Mouse (Mus musculus): ENCODE measurements around the gene Fem1a. TPM values are rescaled to one million over a fixed set of nuclear protein-coding genes. Genes with fewer than 3 reads are reported as not detected.

Fem1a gene
- polyA plus RNA-seq, 1 experiment: 10.8 TPM

GRCm38 (mm10) chr17:56289371-56290331 lies 33.0 kb downstream of the Fem1a start:
- Histone ChIP-seq H3K4me1 (ENCODE audit: control insufficient read depth, insufficient read depth, low read length) (peaks cover 9% of the 10 kb centered on the region), H3K4me3 (replicated peaks; ENCODE audit: control insufficient read depth, low read depth, low read length) (peak overlapping the region; percentile 73), H3K27ac (ENCODE audit: control insufficient read depth, insufficient read depth, low read depth, low read length, poor library complexity) (peak overlapping the region; percentile 88)
- TF ChIP-seq CTCF (IDR thresholded peaks at IDR 0.05; ENCODE audit: control insufficient read depth, insufficient read depth, low read length) (no peak), POLR2A (IDR thresholded peaks at IDR 0.05; ENCODE audit: borderline replicate concordance, control insufficient read depth, low read depth, low read length) (no peak)
- WGBS: 10% methylated on average over 23 of the region's 23 CpGs

GRCm38 (mm10) chr17:56290388-56291170 lies 34.0 kb downstream of the Fem1a start:
- Histone ChIP-seq H3K4me1 (ENCODE audit: control insufficient read depth, insufficient read depth, low read length) (peaks cover 9% of the 10 kb centered on the region), H3K27ac (ENCODE audit: control insufficient read depth, insufficient read depth, low read depth, low read length, poor library complexity) (peak overlapping the region; percentile 88), H3K4me3 (replicated peaks; ENCODE audit: control insufficient read depth, low read depth, low read length) (peak overlapping the region; percentile 73)
- TF ChIP-seq POLR2A (IDR thresholded peaks at IDR 0.05; ENCODE audit: borderline replicate concordance, control insufficient read depth, low read depth, low read length) (peak; percentile 44; the same call in 1 of the 2 replicates), CTCF (IDR thresholded peaks at IDR 0.05; ENCODE audit: control insufficient read depth, insufficient read depth, low read length) (no peak)
- WGBS: 5% methylated on average over 17 of the region's 17 CpGs

GRCm38 (mm10) chr17:56291171-56291511 lies 34.5 kb downstream of the Fem1a start:
- 2% methylated on average over 16 of the region's 16 CpGs for WGBS
- H3K4me1 ChIP-seq (ENCODE audit: control insufficient read depth, insufficient read depth, low read length): peaks cover 9% of the 10 kb centered on the region
- TF ChIP-seq CTCF (IDR thresholded peaks at IDR 0.05; ENCODE audit: control insufficient read depth, insufficient read depth, low read length) (peak; percentile 91), POLR2A (IDR thresholded peaks at IDR 0.05; ENCODE audit: borderline replicate concordance, control insufficient read depth, low read depth, low read length) (peak; percentile 52; the same call in 1 of the 2 replicates)

GRCm38 (mm10) chr17:56291826-56292475 lies 35.3 kb downstream of the Fem1a start:
- Histone ChIP-seq H3K4me3 (replicated peaks; ENCODE audit: control insufficient read depth, low read depth, low read length) (no peak overlapping the region), H3K27ac (ENCODE audit: control insufficient read depth, insufficient read depth, low read depth, low read length, poor library complexity) (peak overlapping the region; percentile 45; the same call in 1 of the 2 replicates), H3K4me1 (ENCODE audit: control insufficient read depth, insufficient read depth, low read length) (peaks cover 9% of the 10 kb centered on the region)
- WGBS: 78% methylated on average over 7 of the region's 7 CpGs
- no peak for TF ChIP-seq CTCF (IDR thresholded peaks at IDR 0.05; ENCODE audit: control insufficient read depth, insufficient read depth, low read length)
- TF ChIP-seq POLR2A (IDR thresholded peaks at IDR 0.05; ENCODE audit: borderline replicate concordance, control insufficient read depth, low read depth, low read length): no peak

More at GRCm38 (mm10) chr17:56291171-56291511, 34.5 kb downstream of the Fem1a start:
- peak overlapping the region; percentile 88 for H3K27ac ChIP-seq (ENCODE audit: control insufficient read depth, insufficient read depth, low read depth, low read length, poor library complexity)
- peak overlapping the region; percentile 73 for H3K4me3 ChIP-seq (replicated peaks; ENCODE audit: control insufficient read depth, low read depth, low read length)

- Histone ChIP-seq H3K27ac (ENCODE audit: control insufficient read depth, insufficient read depth, low read depth, low read length, poor library complexity) (peak within 1 kb of the TSS; percentile 45), H3K4me1 (ENCODE audit: control insufficient read depth, insufficient read depth, low read length) (peaks cover 9% of the 10 kb centered on the region), H3K4me3 (replicated peaks; ENCODE audit: control insufficient read depth, low read depth, low read length) (no peak within 1 kb of the TSS)
- 66% methylated on average over 4 of the region's 4 CpGs for WGBS
- TF ChIP-seq POLR2A (IDR thresholded peaks at IDR 0.05; ENCODE audit: borderline replicate concordance, control insufficient read depth, low read depth, low read length) (no peak), CTCF (IDR thresholded peaks at IDR 0.05; ENCODE audit: control insufficient read depth, insufficient read depth, low read length) (no peak)
Measured at GRCm38 (mm10) chr17:56292531-56293222, 36.1 kb downstream of the Fem1a start, which contains the start of gene Plin3. TSS of gene Plin3 (minus strand) at chr17:56292873.

GRCm38 (mm10) chr17:56293291-56293690 lies 36.7 kb downstream of the Fem1a start:
- 18% methylated on average over 1 of the region's 1 CpGs for WGBS
- no peak overlapping the region; the same call in 1 of the 2 replicates for H3K27ac ChIP-seq (ENCODE audit: control insufficient read depth, insufficient read depth, low read depth, low read length, poor library complexity)
- TF ChIP-seq CTCF (IDR thresholded peaks at IDR 0.05; ENCODE audit: control insufficient read depth, insufficient read depth, low read length) (no peak), POLR2A (IDR thresholded peaks at IDR 0.05; ENCODE audit: borderline replicate concordance, control insufficient read depth, low read depth, low read length) (no peak)
- no peak overlapping the region for H3K4me3 ChIP-seq (replicated peaks; ENCODE audit: control insufficient read depth, low read depth, low read length)
- peaks cover 8% of the 10 kb centered on the region for H3K4me1 ChIP-seq (ENCODE audit: control insufficient read depth, insufficient read depth, low read length)

- WGBS: 91% methylated on average over 19 of the region's 19 CpGs
- no peak for TF ChIP-seq POLR2A (IDR thresholded peaks at IDR 0.05; ENCODE audit: borderline replicate concordance, control insufficient read depth, low read depth, low read length)
- no peak for TF ChIP-seq CTCF (IDR thresholded peaks at IDR 0.05; ENCODE audit: control insufficient read depth, insufficient read depth, low read length)
- Histone ChIP-seq H3K27ac (ENCODE audit: control insufficient read depth, insufficient read depth, low read depth, low read length, poor library complexity) (no peak overlapping the region), H3K4me3 (replicated peaks; ENCODE audit: control insufficient read depth, low read depth, low read length) (no peak overlapping the region), H3K4me1 (ENCODE audit: control insufficient read depth, insufficient read depth, low read length) (peaks cover 6% of the 10 kb centered on the region)
Measured at GRCm38 (mm10) chr17:56294241-56294640, 37.6 kb downstream of the Fem1a start.
